Mouse (Mus musculus): ENCODE measurements around the gene Dnmbp.

Dnmbp gene

DNA sequence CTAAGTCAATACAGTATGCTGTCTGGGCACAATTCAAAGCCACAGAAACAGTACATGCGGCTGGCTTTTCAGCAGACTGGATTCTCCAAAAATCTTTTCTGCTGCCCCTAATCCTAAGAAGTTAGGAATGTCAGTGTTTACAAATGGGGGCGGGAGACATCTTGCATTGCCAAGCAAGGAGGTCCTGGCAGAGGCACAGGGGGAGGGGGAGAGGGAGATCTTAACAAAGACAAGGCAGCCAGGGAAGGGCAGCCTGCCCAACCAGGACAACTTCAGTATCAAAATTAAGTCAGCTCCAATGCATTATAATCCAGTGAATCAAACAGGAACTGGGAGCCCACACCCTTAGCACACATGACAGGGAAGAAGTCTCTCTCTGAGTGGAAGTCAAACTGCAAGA lies 64.0 kb downstream of the Dnmbp start:
- peak; percentile 47 to 67 for DNase-seq

DNA sequence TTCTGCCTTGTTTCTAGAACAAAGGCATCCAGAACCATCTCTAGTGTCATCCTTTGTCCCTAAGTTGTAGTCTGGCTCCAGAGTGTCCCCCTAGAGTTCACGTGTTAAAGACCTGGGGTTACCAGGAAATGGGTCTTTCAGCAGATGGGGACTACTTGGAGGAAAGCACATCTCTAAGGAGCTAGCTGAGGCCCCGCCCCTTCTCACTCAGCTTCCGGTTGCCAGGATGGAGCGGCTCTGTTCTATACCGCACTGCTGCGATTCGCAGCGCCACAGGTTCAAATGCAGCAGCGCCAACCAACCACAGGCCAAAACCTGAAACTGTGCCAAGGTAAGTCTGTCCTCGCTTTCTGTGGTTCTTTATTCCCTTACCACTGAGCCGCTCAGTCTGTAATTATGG lies 65.6 kb downstream of the Dnmbp start:
- DNase-seq, result no peak

DNA sequence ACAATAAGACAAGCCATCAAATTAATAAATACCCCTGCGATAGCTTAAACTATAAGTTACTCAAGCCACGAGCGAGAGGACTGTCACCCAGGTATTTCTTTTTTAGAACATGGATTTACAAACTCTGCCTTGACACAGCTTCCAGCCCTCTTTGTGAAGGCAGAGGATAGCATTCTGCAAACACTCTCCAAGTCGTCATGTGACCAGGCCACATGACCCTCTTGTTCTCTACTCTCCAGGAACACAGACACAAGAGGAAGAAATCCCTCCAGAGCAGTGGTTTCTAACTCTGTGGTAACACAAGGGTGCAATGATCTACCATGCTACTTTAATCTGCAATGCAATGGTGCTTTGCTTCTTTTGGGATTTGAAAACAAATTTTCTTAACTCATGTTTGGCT lies 69.6 kb downstream of the Dnmbp start:
- no peak for DNase-seq

DNA sequence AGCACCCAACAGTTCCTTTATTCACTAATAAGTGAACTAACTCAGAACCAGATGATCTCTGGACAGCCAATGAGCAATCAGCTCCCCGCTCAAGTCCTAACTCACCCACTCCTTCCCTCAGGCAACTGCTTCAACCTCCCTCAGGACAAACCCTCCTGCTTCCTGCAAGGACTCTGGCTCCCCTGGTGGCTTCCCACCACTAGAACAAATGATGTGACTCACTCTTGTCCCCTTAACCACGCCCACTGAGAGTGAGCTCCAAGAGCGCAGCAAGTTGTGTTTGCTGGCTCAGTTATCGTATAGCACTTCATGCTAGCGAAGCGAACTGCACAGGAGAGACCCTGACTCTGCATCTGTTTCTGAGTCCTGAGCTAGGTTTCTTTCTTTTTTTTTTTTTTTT lies 82.6 kb downstream of the Dnmbp start:
- peak in 1 of 2 experiments; percentile 29 for DNase-seq

DNA sequence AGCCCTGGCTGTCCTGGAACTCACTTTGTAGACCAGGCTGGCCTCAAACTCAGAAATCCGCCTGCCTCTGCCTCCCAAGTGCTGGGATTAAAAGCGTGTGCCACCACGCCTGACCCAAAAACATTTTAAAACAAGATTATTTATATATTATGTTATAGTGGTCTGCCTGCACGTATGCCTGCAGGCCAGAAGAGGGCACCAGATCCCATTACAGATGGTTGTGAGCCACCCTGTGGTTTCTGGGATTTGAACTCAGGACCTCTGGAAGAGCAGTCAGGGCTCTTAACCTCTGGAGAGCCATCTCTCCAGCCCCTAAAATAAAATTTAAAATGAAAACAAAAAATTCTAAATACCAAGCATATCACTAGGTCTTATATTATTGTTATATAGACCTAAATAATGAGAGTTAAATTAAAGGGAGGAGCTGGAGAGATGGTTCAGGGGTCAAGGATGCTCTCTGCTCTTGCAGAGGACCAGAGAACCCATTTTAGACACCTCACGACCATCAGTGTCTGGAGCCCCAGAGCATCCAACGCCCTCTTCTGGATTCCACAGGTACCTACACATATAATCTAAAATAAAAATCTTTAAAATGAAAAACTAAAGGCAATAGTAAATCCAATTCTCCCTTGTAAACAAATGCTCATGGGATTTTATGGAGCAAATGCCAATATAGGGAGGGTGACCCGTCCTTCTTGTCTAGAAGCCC lies 87.0 kb downstream of the Dnmbp start:
- peak in 1 of 2 experiments; percentile 13 for DNase-seq

DNA sequence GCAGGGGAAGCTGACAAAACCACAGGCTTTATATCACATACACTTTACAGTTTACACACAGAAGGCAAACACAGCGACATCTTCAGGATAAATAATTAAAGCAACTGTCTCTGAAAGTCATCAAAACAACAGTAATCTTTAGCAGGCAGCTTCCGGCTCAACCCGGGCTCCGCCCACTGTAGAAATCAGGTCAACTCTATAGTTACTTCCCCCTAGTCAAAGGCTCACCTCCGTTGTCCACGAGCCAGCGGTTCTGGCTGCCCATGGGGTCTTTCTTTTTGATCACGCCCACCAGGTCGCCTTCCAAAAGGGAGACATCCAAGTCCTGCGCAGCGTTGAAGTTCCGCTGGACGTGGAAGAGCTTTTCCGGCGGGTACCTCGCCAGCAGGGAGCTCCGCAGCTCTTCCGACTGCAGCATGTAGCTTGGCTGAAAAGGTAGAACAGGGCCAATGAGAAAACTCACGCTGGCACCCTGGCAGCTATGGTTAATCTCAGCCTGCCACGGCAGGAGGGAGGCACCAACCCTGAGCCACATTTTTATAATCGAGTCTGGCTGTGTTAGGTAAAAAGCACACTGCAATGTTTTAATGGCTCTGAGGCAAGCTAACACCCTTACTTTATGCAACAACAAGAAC lies 87.9 kb downstream of the Dnmbp start:
- no peak for DNase-seq

DNA sequence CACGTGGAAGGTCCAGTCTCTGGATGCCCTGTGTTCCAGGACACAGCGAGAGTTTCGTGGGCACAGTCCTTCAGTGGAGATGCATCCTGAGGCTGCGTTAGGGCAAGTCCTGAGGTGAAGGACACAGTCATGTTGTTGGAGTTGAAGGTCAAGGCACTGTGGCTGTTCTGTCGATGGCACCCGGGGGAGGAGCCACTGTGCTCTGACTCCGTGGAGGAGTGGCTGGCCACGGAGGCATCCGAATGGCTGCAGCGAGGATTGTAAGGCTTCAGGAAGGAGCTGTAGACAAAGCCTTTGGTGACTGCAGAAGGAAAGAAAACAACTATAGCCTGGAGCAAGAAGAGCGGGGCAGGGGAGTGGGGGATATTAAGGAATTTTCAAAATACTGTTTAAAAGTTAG lies 90.0 kb downstream of the Dnmbp start:
- no peak for DNase-seq

DNA sequence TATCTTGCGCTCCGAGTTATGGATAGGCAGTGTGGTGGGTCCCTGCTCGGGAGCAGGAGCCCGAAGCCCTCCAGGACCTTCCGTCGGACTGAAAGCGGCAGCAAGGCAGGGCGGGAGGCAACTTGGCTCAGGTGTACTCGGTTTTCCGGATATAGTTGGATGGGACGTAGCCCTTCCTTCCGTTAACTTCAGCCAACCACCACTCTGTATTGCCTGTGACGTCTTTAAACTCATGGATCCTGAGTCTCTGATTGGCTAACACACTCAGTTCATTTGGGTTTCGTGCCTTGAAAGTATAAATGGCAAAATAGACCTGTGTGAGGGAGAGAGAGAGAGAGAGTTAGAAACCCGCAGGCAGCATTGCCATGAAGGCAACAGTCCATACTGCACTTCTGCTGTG lies 92.0 kb downstream of the Dnmbp start:
- DNase-seq, result no peak

DNA sequence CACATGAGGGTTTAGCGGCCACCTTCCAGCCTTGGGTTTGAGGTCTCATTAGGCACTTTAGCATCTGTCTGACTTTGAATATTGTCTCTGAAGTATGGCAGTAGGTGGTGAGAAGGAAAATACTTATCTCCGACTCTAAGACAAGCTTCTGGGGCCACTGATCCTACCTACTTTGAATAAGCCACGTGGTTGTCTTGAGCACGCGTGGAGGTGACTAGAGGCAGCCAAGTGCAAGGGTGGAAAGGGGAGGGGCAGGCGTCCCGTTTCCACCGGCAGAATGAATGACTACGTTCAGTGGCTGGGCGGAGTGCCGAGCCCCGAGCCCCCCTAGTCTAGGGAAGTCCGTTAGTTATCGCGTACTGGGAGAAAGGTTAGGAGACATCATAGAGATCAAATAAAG lies 92.9 kb downstream of the Dnmbp start:
- DNase-seq, result no peak

DNA sequence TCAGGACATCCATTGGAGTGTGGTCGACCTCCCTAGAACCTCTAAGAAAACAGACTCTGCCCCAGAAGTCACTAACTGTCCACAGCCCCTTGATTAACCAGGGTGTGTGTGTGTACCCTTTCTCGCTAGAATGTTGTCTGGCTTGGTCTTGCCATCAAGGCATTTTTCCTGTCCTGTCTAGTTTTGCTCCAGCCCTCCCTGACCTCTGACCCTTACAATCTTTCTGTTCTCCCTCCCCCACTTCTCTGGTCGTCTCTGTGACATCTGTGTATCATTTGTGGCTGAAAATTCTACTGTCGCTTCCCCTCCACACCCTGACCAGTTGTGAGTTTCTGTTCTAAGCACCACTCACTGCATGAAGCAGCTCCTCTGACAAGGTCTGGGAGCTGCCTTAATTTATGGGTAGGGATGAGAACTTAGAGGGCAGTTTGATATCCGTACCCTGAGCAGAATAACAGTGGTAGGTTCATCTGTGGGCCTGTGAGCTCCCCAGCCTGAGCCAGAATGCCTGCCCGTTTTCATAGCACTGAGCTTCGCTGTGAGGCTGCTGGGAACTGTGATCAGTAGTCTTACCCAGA lies 94.6 kb downstream of the Dnmbp start:
- DNase-seq, result no peak

DNA sequence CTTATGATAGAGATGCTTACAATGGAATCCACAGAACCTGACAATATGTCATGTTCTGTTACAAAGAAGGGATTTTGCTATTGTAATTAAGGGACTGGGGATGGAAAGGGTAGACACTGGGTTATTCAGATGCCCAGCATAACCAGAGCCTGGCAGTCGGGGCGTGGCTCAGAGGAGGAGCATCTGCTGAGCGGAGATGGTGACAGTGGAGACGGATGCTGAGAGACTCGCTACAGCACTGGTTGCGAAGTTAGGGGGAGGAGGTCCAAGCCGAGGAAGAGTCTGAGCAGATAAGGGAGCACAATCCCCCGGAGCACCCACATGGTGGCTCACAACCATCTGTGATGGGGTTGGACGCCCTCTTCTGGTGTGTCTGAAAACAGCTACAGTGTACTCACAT lies 96.8 kb downstream of the Dnmbp start:
- no peak for DNase-seq

DNA sequence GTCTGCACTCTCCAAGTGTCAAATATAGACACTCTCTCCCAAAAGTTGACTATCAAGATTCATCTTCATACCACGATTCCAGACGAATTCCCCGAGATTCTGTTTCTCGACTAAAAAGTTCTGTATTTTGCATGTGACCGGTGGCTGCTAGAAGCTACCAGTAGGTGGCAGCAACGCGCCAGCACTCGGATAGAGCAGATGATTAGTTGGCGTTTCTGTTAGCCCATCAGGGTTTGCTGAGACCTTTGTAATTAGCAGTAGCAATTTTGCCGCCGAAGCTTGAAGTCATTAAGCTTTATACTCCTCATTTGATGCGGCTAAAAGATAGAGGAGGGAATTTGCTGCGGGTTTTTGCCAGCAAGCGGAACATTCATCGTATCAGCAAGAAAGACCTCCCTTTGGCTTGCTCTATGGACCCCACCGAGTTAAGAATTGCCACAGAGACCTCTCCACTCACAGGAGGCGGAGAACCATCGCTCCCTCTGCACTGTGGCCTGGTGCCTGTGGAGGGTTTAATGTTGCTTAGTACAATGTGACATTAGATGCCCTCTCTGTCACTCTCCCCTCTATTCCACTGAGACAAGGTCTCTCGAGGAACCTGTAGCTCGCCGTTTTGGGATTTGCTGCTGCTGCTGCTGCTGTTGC lies 107.4 kb downstream of the Dnmbp start:
- peak; percentile 37 to 58 for DNase-seq

DNA sequence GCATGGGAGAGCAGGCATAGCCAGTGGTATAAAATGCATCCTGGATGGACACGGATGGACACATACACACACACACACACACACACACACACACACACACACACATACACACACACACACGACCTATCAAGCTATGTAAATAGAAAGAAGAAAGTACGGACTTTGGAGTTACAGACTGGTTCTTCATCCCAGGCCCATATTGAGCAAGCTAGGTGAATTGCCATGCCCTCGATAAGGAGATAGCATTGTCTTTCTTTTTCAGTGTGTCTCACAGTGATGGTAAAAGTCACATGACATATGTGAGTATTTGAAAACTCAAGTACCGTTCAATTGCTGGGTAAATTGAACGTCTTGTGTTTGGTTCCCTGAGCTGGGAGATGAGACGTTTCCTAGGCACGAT lies 113.1 kb downstream of the Dnmbp start:
- DNase-seq, result no peak

DNA sequence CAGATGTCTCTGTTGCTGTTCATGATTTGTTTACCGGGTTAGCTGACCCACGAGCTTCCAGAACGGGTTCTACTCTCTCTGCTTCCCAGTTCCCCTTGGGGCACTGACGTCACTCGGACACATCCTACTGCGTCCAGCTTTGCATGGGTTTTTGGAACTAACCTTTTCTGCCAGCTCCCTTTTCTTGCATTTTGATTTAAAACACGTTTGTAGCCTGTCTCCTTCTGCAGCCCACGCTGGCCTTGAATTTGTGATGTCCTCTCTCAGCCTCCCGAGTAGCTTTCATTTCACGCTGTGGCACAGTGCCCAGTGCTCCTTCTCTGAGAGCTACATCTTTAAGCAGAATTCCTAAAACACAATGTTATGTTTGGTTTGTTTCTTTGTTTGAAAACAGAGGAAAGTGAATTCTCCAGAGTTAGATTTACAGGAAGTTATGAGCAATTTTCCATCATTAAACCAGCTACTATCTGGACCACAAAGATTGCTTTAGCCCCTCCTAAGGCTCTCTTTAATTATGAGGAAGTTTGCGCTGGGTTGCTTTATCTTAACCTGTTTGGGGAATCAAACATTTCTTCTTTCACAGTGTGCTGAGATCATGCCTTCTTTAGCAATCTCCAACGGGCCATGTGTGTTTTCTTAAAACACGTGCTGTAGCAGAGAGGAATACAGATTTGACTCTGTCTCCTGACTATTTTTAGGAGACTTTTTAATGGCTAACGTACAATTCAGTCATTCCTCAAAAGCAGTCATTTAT lies 124.2 kb downstream of the Dnmbp start:
- peak in 1 of 2 experiments; percentile 6 for DNase-seq

DNA sequence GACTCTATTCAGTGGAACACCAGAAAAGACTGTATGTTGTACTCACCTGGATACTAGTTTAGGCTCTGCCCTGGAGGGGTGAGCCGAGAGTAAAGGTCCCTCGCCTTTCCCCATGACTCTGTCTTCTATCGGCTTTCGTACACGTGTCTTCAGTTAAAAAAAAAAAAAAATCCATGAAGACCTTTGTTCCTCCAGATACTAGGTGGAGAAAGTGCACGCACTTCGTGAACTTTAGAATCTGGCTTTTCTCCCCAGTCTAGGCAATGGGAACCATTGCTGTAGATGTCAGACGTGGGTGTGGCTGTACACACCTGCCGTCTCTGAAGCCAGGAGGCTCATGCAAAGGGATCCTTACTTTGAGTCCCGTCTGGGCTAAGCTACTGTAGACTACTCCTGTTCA lies 126.7 kb downstream of the Dnmbp start:
- DNase-seq, result no peak

DNA sequence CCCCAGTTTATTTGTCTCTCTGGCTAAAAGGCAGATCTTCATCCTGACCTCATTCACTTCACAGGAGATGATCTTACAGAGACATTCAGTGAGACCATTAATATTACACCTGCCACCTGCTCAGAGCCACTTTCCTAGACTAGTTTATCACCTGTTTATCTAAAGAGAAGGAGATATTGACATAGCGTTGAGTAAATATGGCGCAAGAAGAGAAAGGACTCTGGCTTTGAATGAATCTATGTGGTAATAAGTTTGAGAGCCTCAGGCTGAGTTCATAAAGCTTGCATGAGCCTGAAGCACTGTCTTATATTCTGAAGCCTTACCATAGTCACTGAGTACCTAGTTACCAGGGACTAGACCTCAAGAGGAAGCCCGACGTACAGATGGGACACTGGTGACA lies 128.6 kb downstream of the Dnmbp start:
- DNase-seq, result no peak

DNA sequence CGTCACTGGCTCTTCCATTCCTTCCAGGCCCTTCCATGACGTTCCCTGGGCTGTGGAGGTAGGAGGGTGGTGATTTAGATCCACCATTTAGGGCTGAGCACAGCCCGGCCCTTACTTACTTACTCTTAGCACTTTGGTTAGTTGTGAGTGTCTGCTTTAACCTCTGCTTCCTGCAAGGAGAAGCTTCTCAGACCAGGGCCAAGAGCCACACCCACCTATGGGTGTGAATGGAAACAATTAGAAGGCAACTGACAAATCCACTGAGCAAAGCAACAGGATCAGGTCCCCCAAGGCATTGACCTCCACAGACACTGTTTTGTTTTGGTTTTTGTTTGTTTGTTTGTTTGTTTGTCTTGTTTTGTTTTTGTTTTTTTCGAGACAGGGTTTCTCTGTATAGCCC lies 130.7 kb downstream of the Dnmbp start:
- no peak for DNase-seq

DNA sequence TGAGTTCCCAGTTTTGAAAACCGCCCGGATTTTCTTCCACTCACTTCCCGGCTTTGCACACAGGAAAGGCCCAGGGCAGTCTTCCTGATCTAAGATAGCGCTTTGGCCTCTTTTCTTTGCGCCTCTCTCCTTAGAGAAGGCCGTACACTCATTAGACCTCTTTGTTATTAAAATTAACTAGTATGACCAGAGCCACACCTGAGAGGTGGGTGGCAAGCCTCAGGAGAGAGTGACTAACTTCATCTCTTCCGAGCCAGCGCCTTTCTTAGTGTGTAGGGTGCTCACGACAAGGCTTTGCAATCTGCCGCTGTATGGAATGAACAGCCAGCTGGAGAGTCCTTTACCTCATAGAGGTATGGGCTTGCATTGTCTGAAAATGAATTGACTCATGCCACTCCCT lies 136.1 kb downstream of the Dnmbp start:
- DNase-seq, result no peak

DNA sequence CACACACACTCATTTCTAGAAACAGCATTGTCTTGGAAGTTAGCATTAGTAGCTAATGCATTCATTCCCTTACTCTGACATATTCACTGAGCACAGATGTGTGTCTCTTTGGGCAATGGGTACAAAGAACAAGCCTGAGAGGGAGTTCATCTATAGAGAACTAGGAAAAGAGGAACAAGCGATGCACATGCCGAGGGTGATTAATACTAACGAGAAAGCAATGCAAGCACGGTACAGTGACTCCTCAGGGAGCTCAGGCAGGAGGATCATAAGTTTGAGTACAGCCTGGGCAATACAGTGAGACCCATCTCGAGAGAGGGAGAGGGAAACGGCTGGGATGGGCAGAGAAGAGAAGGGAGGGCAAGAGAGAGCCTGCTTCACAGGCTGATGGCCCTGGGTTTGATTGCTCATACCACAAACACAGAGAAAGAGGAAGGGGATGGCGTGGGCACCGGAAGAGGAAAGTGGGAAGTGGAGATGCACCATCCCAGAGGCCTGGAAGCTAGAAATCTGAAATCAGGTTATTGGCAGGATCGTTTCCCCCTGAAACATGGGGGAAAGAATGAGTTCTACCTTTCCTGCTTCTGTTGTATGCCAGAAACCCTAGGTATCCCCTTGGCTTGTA lies 138.5 kb downstream of the Dnmbp start:
- DNase-seq, result no peak

DNA sequence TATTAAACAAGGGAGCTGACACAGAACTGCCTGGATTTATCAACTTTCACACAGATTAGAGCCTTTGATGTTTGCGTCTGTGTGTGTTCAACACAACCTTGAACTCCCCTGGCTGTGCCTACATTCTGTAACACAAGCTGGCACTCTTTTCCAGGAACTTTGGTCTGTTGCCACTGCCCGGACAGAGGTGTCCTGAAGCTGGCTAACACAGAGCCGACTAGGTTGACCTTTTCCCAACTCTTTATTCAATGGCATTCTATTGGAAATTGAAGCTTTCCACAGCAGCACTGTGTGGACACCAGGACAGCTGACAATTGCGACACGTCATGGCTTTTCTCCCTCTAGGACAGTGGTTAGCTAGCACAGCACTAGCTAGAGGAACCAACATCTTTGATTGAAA lies 142.8 kb downstream of the Dnmbp start:
- no peak for DNase-seq

Measured in lung, adult 18-20 months (tissue).